Comparison of ENCODE assay signal across 10 mouse cellular contexts in the genomic region with DNA sequence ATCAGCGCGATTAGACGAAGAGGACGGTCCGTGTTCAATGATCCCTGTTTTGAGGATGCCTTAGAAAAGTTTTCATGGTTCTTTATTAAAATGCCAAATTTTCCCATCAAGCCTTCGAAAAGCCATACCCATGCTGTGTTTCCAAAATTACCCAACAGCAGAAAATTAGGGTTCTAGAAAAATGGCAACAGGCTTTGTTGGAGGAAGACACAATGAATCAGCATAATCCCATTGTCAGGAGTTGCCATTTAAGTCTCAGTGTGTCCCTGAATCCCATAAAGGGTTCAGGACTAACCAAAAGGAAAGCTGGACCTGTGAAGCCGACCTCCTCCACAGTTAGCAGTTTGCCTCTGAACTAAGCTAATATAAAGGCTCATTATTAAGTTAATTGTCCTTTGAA.
A peak's percentile ranks its signal among the peaks of the same experiment; 100 is the strongest.
DNase-seq lines count a peak whose midpoint lies in the region; ATAC-seq and TF ChIP-seq lines count a peak whose summit lies in the region.
"Had no signal": no experiment of that assay in that cellular context is flagged by ENCODE, and none has a peak within 500 bp of the region (broad histone marks: within the 10 kb centered on the region; RNA-seq: fewer than 3 reads in every experiment).

No protein-coding gene starts in this region.

- intact Hi-C loops in left cerebral cortex, postnatal 4 days (cut with DNase I), result no loop called here

- 32% methylated on average over 7 of the region's 7 CpGs for WGBS in kidney, embryonic 15.5 days
- 28% methylated on average over 7 of the region's 7 CpGs for WGBS in embryonic facial prominence, embryonic 13.5 days
- 15% methylated on average over 7 of the region's 7 CpGs for WGBS in hindbrain, postnatal 0 days
- 28% methylated on average over 7 of the region's 7 CpGs for WGBS in neural tube, embryonic 12.5 days

- H3K4me1 ChIP-seq in kidney, embryonic 15.5 days, result peaks cover 10% of the 10 kb centered on the region
- peaks cover 7% of the 10 kb centered on the region for H3K4me1 ChIP-seq in embryonic facial prominence, embryonic 13.5 days
- H3K4me1 ChIP-seq in hindbrain, postnatal 0 days (ENCODE audit: insufficient read depth, low read length), result no peaks in the 10 kb centered on the region
- peaks cover 9% of the 10 kb centered on the region for H3K4me1 ChIP-seq in neural tube, embryonic 12.5 days

- peak overlapping the region; percentile 62 for H3K4me2 ChIP-seq in kidney, embryonic 15.5 days
- peak overlapping the region; percentile 66 for H3K4me2 ChIP-seq in embryonic facial prominence, embryonic 13.5 days
- H3K4me2 ChIP-seq in hindbrain, postnatal 0 days (ENCODE audit: low read depth, low read length), result peak overlapping the region; percentile 85
- H3K4me2 ChIP-seq in neural tube, embryonic 12.5 days (replicated peaks), result peak overlapping the region; percentile 71

- H3K36me3 ChIP-seq in kidney, embryonic 15.5 days, result no peaks in the 10 kb centered on the region
- H3K36me3 ChIP-seq in embryonic facial prominence, embryonic 13.5 days, result no peaks in the 10 kb centered on the region
- no peaks in the 10 kb centered on the region for H3K36me3 ChIP-seq in hindbrain, postnatal 0 days (ENCODE audit: insufficient read depth, low read length)
- H3K36me3 ChIP-seq in neural tube, embryonic 12.5 days, result no peaks in the 10 kb centered on the region

- no peak for ATAC-seq in kidney, embryonic 15.5 days (replicated peaks; ENCODE audit: low FRiP score)
- no peak for ATAC-seq in embryonic facial prominence, embryonic 13.5 days (ENCODE audit: insufficient number of reproducible peaks, insufficient read depth, low FRiP score, low TSS enrichment, low read depth)
- ATAC-seq in hindbrain, postnatal 0 days, result no peak
- no peak for ATAC-seq in neural tube, embryonic 12.5 days (ENCODE audit: low FRiP score, low read depth)
- no peak for ATAC-seq in activated CD4-positive, CD25-positive, alpha-beta regulatory T cell, adult 4 months

- no peak for DNase-seq in kidney, adult 18-20 months
- DNase-seq in hindbrain, postnatal 0 days (ENCODE audit: low spot score), result no peak
- DNase-seq in frontal cortex, adult 2 months (ENCODE audit: extremely low spot score in 1 of 2, low spot score in 1 of 2), result no peak
- no peak for DNase-seq in left cerebral cortex, postnatal 4 days
- DNase-seq: gastrocnemius, postnatal 14 days; thymus, postnatal 4 days had no signal

- no peak overlapping the region for H3K9ac ChIP-seq in kidney, embryonic 15.5 days
- H3K9ac ChIP-seq in embryonic facial prominence, embryonic 13.5 days, result peak overlapping the region; percentile 22; the same call in 1 of the 2 replicates
- H3K9ac ChIP-seq in hindbrain, postnatal 0 days (replicated peaks; ENCODE audit: low read length), result no peak overlapping the region; the same call in 1 of the 2 replicates
- H3K9ac ChIP-seq in neural tube, embryonic 12.5 days, result peak overlapping the region; percentile 38; the same call in 1 of the 2 replicates

- H3K27ac ChIP-seq in kidney, embryonic 15.5 days, result no peak overlapping the region
- no peak overlapping the region for H3K27ac ChIP-seq in embryonic facial prominence, embryonic 13.5 days
- H3K27ac ChIP-seq in hindbrain, postnatal 0 days, result no peak overlapping the region
- H3K27ac ChIP-seq in neural tube, embryonic 12.5 days, result no peak overlapping the region

- peak overlapping the region; percentile 36 for H3K4me3 ChIP-seq in kidney, embryonic 15.5 days (replicated peaks)
- H3K4me3 ChIP-seq in embryonic facial prominence, embryonic 13.5 days, result peak overlapping the region; percentile 41
- H3K4me3 ChIP-seq in hindbrain, postnatal 0 days (ENCODE audit: low read length), result peak overlapping the region; percentile 38
- H3K4me3 ChIP-seq in neural tube, embryonic 12.5 days, result 0 out of 2 replicates have a peak overlapping the region, but pooled peaks have one; percentile 29

- no peaks in the 10 kb centered on the region for H3K9me3 ChIP-seq in kidney, embryonic 15.5 days (replicated peaks)
- H3K9me3 ChIP-seq in embryonic facial prominence, embryonic 13.5 days, result no peaks in the 10 kb centered on the region
- H3K9me3 ChIP-seq in hindbrain, postnatal 0 days (ENCODE audit: low read length), result no peaks in the 10 kb centered on the region
- no peaks in the 10 kb centered on the region for H3K9me3 ChIP-seq in neural tube, embryonic 12.5 days

- TF ChIP-seq CTCF in hindbrain, postnatal 0 days (IDR thresholded peaks at IDR 0.05; ENCODE audit: low read depth), result no peak

- H3K27me3 ChIP-seq in kidney, embryonic 15.5 days, result no peaks in the 10 kb centered on the region; the same call in 1 of the 2 replicates
- peaks cover 53% of the 10 kb centered on the region for H3K27me3 ChIP-seq in embryonic facial prominence, embryonic 13.5 days
- H3K27me3 ChIP-seq in hindbrain, postnatal 0 days (ENCODE audit: insufficient read depth, low read length), result peaks cover 9% of the 10 kb centered on the region; the same call in 1 of the 2 replicates
- peaks cover 34% of the 10 kb centered on the region for H3K27me3 ChIP-seq in neural tube, embryonic 12.5 days (replicated peaks)

Comparison
In these comparisons a context has a peak if more than half of its experiments do, and no peak if none do; other contexts are left out.
1. H3K9ac ChIP-seq: peak in embryonic facial prominence, embryonic 13.5 days (single experiment) and neural tube, embryonic 12.5 days (single experiment); none in kidney, embryonic 15.5 days (single experiment) and hindbrain, postnatal 0 days (single experiment).
2. Peak in every context shown above with its lines, with median percentiles within 50 percentile points of each other: H3K4me2 ChIP-seq and H3K4me3 ChIP-seq.